Mouse (Mus musculus) skeletal muscle tissue, adult 2 months (tissue): Measurements from ENCODE around the gene Nfic.
"Not testable (repeated sequence)": the region's sequence is repeated elsewhere in the genome, so short reads cannot be mapped to it uniquely, and the experiment has no call there.

Source experiments
- DNase-seq: peaks from one replicate; pipeline ENCODE4 v3.0.0-alpha.2; 2012; ENCODE audit warnings: low read depth, low spot score

Nfic gene

GRCm38 (mm10) chr10:81460951-81461350, 5.5 kb upstream of the Nfic start:
- DNase-seq, result no peak

- DNase-seq, result no peak
Observed at GRCm38 (mm10) chr10:81460471-81460870, 5.0 kb upstream of the Nfic start.

GRCm38 (mm10) chr10:81459399-81459798, 4.0 kb upstream of the Nfic start:
- DNase-seq, result no peak

- DNase-seq, result no peak
Observed at GRCm38 (mm10) chr10:81458267-81458666, 2.8 kb upstream of the Nfic start.

GRCm38 (mm10) chr10:81457624-81458023, 2.2 kb upstream of the Nfic start:
- no peak for DNase-seq

GRCm38 (mm10) chr10:81456983-81457563, 1.6 kb upstream of the Nfic start:
- DNase-seq, result no peak

- no peak for DNase-seq
Observed at GRCm38 (mm10) chr10:81454106-81454505, 1.3 kb downstream of the Nfic start.

- DNase-seq, result no peak
Observed at GRCm38 (mm10) chr10:81452947-81453288, 2.5 kb downstream of the Nfic start.

GRCm38 (mm10) chr10:81452237-81452946, 3.0 kb downstream of the Nfic start:
- DNase-seq, result no peak

- DNase-seq, result no peak
Observed at GRCm38 (mm10) chr10:81451365-81451745, 4.1 kb downstream of the Nfic start.

- DNase-seq, result no peak
Observed at GRCm38 (mm10) chr10:81450641-81451364, 4.6 kb downstream of the Nfic start.

- DNase-seq, result peak; percentile 87
Observed at GRCm38 (mm10) chr10:81450140-81450539, 5.3 kb downstream of the Nfic start.

GRCm38 (mm10) chr10:81445516-81445915, 9.9 kb downstream of the Nfic start:
- not testable (repeated sequence) for DNase-seq

GRCm38 (mm10) chr10:81441019-81441418, 14.4 kb downstream of the Nfic start:
- DNase-seq, result no peak

GRCm38 (mm10) chr10:81435436-81435835, 20.0 kb downstream of the Nfic start:
- DNase-seq, result peak; percentile 92

- DNase-seq, result peak; percentile 20
Observed at GRCm38 (mm10) chr10:81434361-81435263, 20.8 kb downstream of the Nfic start.

- peak; percentile 81 for DNase-seq
Observed at GRCm38 (mm10) chr10:81433541-81434289, 21.7 kb downstream of the Nfic start.

- DNase-seq, result peak; percentile 97
Observed at GRCm38 (mm10) chr10:81432868-81433262, 22.6 kb downstream of the Nfic start.

- no peak for DNase-seq
Observed at GRCm38 (mm10) chr10:81432169-81432867, 23.1 kb downstream of the Nfic start.

GRCm38 (mm10) chr10:81431526-81432168, 23.8 kb downstream of the Nfic start:
- DNase-seq, result peak; percentile 36
